Mouse (Mus musculus): ENCODE data around the gene Acvrl1.

- no peak for TF ChIP-seq CTCF (IDR thresholded peaks at IDR 0.05)
- no peak for TF ChIP-seq EP300 (IDR thresholded peaks at IDR 0.05)
Measured at GRCm38 (mm10) chr15:101189981-101190761, 61.8 kb downstream of the Acvrl1 start.

All from lung, postnatal 0 days (tissue).